Mouse (Mus musculus): ENCODE data around the gene Olfr282. TPM values are rescaled to one million over a fixed set of nuclear protein-coding genes. Genes with fewer than 3 reads are reported as not detected.

Olfr282 gene
- not detected in 2 replicates for polyA plus RNA-seq (2015; fragmentation: Nextera tagmentation; extraction: Ambion mirVana)

GRCm38 (mm10) chr15:98430925-98431324, at the start of gene Olfr282:
Gene Olfr282, plus strand, starts transcription at chr15:98431225.

GRCm38 (mm10) chr15:98452288-98452687, 21.3 kb downstream of the Olfr282 start, which contains the start of gene Olfr281:
Gene Olfr281, plus strand, starts transcription at chr15:98452588.

GRCm38 (mm10) chr15:98469596-98469995, 38.6 kb downstream of the Olfr282 start, which contains the start of gene OR5BS1P:
Gene OR5BS1P, plus strand, starts transcription at chr15:98469896.

GRCm38 (mm10) chr15:98482701-98483100, 51.7 kb downstream of the Olfr282 start, which contains the start of gene Lalba:
Gene Lalba, minus strand, starts transcription at chr15:98482721.

Other genes starting within 250 kb of the Olfr282 start
- gene Olfr288, start 235.7 kb upstream of the Olfr282 start, polyA plus RNA-seq (2015; fragmentation: Nextera tagmentation; extraction: Ambion mirVana) = 0.36 TPM in 1 of 2 replicates, not detected in the other
- gene Gm44579, start 210.2 kb upstream of the Olfr282 start, polyA plus RNA-seq (2015; fragmentation: Nextera tagmentation; extraction: Ambion mirVana) = 0.45 TPM in 1 of 2 replicates, not detected in the other
- 6.5 TPM in 2 replicates for gene Olfr287, start 210.2 kb upstream of the Olfr282 start, polyA plus RNA-seq (2015; fragmentation: Nextera tagmentation; extraction: Ambion mirVana)
- not detected in 2 replicates for gene Olfr286, start 196.8 kb upstream of the Olfr282 start, polyA plus RNA-seq (2015; fragmentation: Nextera tagmentation; extraction: Ambion mirVana)
- not detected in 2 replicates for gene H1fnt, start 173.9 kb upstream of the Olfr282 start, polyA plus RNA-seq (2015; fragmentation: Nextera tagmentation; extraction: Ambion mirVana)
- gene Zfp641, start 135.1 kb upstream of the Olfr282 start, polyA plus RNA-seq (2015; fragmentation: Nextera tagmentation; extraction: Ambion mirVana) = 8.0 and 9.8 TPM in 2 replicates
- not detected in 2 replicates for gene Olfr285, start 113.9 kb upstream of the Olfr282 start, polyA plus RNA-seq (2015; fragmentation: Nextera tagmentation; extraction: Ambion mirVana)
- gene Olfr284, start 90.2 kb upstream of the Olfr282 start, polyA plus RNA-seq (2015; fragmentation: Nextera tagmentation; extraction: Ambion mirVana) = not detected in 2 replicates
- not detected in 2 replicates for gene Olfr283, start 50.3 kb upstream of the Olfr282 start, polyA plus RNA-seq (2015; fragmentation: Nextera tagmentation; extraction: Ambion mirVana)
- 0.14 TPM in 1 of 2 replicates, not detected in the other for gene Olfr281, start 21.4 kb downstream of the Olfr282 start, polyA plus RNA-seq (2015; fragmentation: Nextera tagmentation; extraction: Ambion mirVana)
- gene OR5BS1P, start 38.7 kb downstream of the Olfr282 start, polyA plus RNA-seq (2015; fragmentation: Nextera tagmentation; extraction: Ambion mirVana) = not detected in 2 replicates
- gene Lalba, start 51.5 kb downstream of the Olfr282 start, polyA plus RNA-seq (2015; fragmentation: Nextera tagmentation; extraction: Ambion mirVana) = not detected in 2 replicates
- gene Olfr279, start 61.2 kb downstream of the Olfr282 start, polyA plus RNA-seq (2015; fragmentation: Nextera tagmentation; extraction: Ambion mirVana) = not detected in 2 replicates
- gene Kansl2, start 103.0 kb downstream of the Olfr282 start, polyA plus RNA-seq (2015; fragmentation: Nextera tagmentation; extraction: Ambion mirVana) = 80.5 and 87.7 TPM in 2 replicates
- 40.5 and 42.5 TPM in 2 replicates for gene Ccnt1, start 139.7 kb downstream of the Olfr282 start, polyA plus RNA-seq (2015; fragmentation: Nextera tagmentation; extraction: Ambion mirVana)
- gene 4930415O20Rik, start 139.8 kb downstream of the Olfr282 start, polyA plus RNA-seq (2015; fragmentation: Nextera tagmentation; extraction: Ambion mirVana) = not detected in 2 replicates
- 8.7 and 9.7 TPM in 2 replicates for gene Adcy6, start 178.9 kb downstream of the Olfr282 start, polyA plus RNA-seq (2015; fragmentation: Nextera tagmentation; extraction: Ambion mirVana)
- gene Cacnb3, start 199.6 kb downstream of the Olfr282 start, polyA plus RNA-seq (2015; fragmentation: Nextera tagmentation; extraction: Ambion mirVana) = 76.7 and 90.3 TPM in 2 replicates
- 20.5 and 21.6 TPM in 2 replicates for gene Ddx23, start 231.7 kb downstream of the Olfr282 start, polyA plus RNA-seq (2015; fragmentation: Nextera tagmentation; extraction: Ambion mirVana)
- 18.3 and 19.6 TPM in 2 replicates for gene Rnd1, start 246.2 kb downstream of the Olfr282 start, polyA plus RNA-seq (2015; fragmentation: Nextera tagmentation; extraction: Ambion mirVana)

Data from neural tube, postnatal 0 days (tissue).